Mouse (Mus musculus) forebrain, embryonic 12.5 days (tissue): ENCODE data around the gene Noa1. TPM values are rescaled to one million over a fixed set of nuclear protein-coding genes. Genes with fewer than 3 reads are reported as not detected.

ENCODE experiments used
- ATAC-seq: fragments of 200-750 bp; cut with Nextera tagmentation; 2 replicates; pipeline ENCODE4 v1.8.0; 2017; ENCODE audit warnings: moderate TSS enrichment; ENCODE audit not compliant: low FRiP score
- H3K27ac ChIP-seq: fragments of 300-500 bp; sonication (generic); 2 replicates; pipeline ENCODE4 v1.5.1; 2016; ENCODE audit warnings: mild to moderate bottlenecking
- H3K27me3 ChIP-seq: fragments of 300-500 bp; sonication (generic); 2 replicates; pipeline ENCODE4 v1.6.1; 2016; ENCODE audit warnings: mild to moderate bottlenecking
- H3K36me3 ChIP-seq: fragments of 300-500 bp; sonication (generic); replicated peaks from 2 replicates; pipeline ENCODE4 v1.6.1; 2016; ENCODE audit warnings: mild to moderate bottlenecking
- H3K4me1 ChIP-seq: fragments of 300-500 bp; sonication (generic); 2 replicates; pipeline ENCODE4 v1.6.1; 2016
- H3K4me2 ChIP-seq: fragments of 300-500 bp; sonication (generic); 2 replicates; pipeline ENCODE4 v1.6.1; 2016; ENCODE audit warnings: mild to moderate bottlenecking, moderate library complexity
- H3K4me3 ChIP-seq: fragments of 300-500 bp; sonication (generic); replicated peaks from 2 replicates; pipeline ENCODE4 v1.5.1; 2016; ENCODE audit warnings: mild to moderate bottlenecking
- H3K9ac ChIP-seq: fragments of 300-500 bp; sonication (generic); 2 replicates; pipeline ENCODE4 v1.6.1; 2016; ENCODE audit warnings: mild to moderate bottlenecking
- H3K9me3 ChIP-seq: fragments of 300-500 bp; sonication (generic); 2 replicates; pipeline ENCODE4 v1.6.1; 2016
- WGBS: fragments of 180-500 bp; shearing (Covaris S2); methylation state at CpG from one replicate; pipeline ENCODE4 v1.1.7; 2016; 5-methylcytosine and 5-hydroxymethylcytosine counted together
- polyA plus RNA-seq: library from polyadenylated mRNA; unstranded; fragments of >200 nt; fragmentation: Nextera tagmentation; extraction: Ambion mirVana; gene quantifications from 2 replicates; pipeline ENCODE4 v1.2.1, GENCODE M21; 2016

Noa1 gene
- polyA plus RNA-seq: 36.3 and 37.5 TPM in 2 replicates

- peak; percentile 96 for ATAC-seq
- 0% methylated on average over 85 of the region's 85 CpGs for WGBS
- Histone ChIP-seq H3K9ac (peak within 1 kb of the TSS; percentile 84), H3K9me3 (no peaks in the 10 kb centered on the region), H3K4me2 (peak within 1 kb of the TSS; percentile 99), H3K4me1 (peaks cover 34% of the 10 kb centered on the region), H3K4me3 (peak within 1 kb of the TSS; percentile 95), H3K27me3 (no peaks in the 10 kb centered on the region), H3K27ac (peak within 1 kb of the TSS; percentile 90), H3K36me3 (peaks cover 44% of the 10 kb centered on the region)
Measured at GRCm38 (mm10) chr5:77309924-77310772, at the start of gene Noa1, which contains the start of gene Polr2b. Gene Noa1, minus strand, starts transcription at chr5:77310084. Gene Polr2b, plus strand, starts transcription at chr5:77310147.

- H3K4me1 ChIP-seq: peaks cover 12% of the 10 kb centered on the region
- peak overlapping the region; percentile 30 for H3K9ac ChIP-seq
- peaks cover 16% of the 10 kb centered on the region; the same call in 1 of the 2 replicates for H3K27me3 ChIP-seq
- no peaks in the 10 kb centered on the region for H3K9me3 ChIP-seq
- WGBS: 5% methylated on average over 10 of the region's 10 CpGs
- no peaks in the 10 kb centered on the region for H3K36me3 ChIP-seq
- ATAC-seq: peak; percentile 51; the same call in 1 of the 2 replicates
- peak overlapping the region; percentile 50 for H3K4me2 ChIP-seq
- no peak overlapping the region for H3K27ac ChIP-seq
- H3K4me3 ChIP-seq: peak overlapping the region; percentile 28
Measured at GRCm38 (mm10) chr5:77358347-77358746, 48.5 kb upstream of the Noa1 start.

- Histone ChIP-seq H3K9ac (peak overlapping the region; percentile 30; the same call in 1 of the 2 replicates), H3K36me3 (no peaks in the 10 kb centered on the region), H3K4me2 (peak overlapping the region; percentile 50), H3K27ac (no peak overlapping the region), H3K4me1 (peaks cover 12% of the 10 kb centered on the region), H3K4me3 (peak overlapping the region; percentile 28), H3K27me3 (peaks cover 16% of the 10 kb centered on the region; the same call in 1 of the 2 replicates), H3K9me3 (no peaks in the 10 kb centered on the region)
- 17% methylated on average over 22 of the region's 22 CpGs for WGBS
- ATAC-seq: peak; percentile 69
Measured at GRCm38 (mm10) chr5:77357405-77358149, 47.7 kb upstream of the Noa1 start.

GRCm38 (mm10) chr5:77355307-77356265, 45.7 kb upstream of the Noa1 start:
- H3K27me3 ChIP-seq: peaks cover 16% of the 10 kb centered on the region; the same call in 1 of the 2 replicates
- H3K9ac ChIP-seq: no peak overlapping the region
- H3K4me1 ChIP-seq: peaks cover 12% of the 10 kb centered on the region
- peaks cover 1% of the 10 kb centered on the region; the same call in 1 of the 2 replicates for H3K36me3 ChIP-seq
- no peaks in the 10 kb centered on the region for H3K9me3 ChIP-seq
- no peak overlapping the region for H3K4me3 ChIP-seq
- ATAC-seq: no peak
- WGBS: 82% methylated on average over 19 of the region's 19 CpGs
- H3K4me2 ChIP-seq: no peak overlapping the region
- H3K27ac ChIP-seq: no peak overlapping the region

- H3K4me2 ChIP-seq: peak overlapping the region; percentile 42
- peaks cover 16% of the 10 kb centered on the region; the same call in 1 of the 2 replicates for H3K27me3 ChIP-seq
- 10% methylated on average over 16 of the region's 16 CpGs for WGBS
- peaks cover 12% of the 10 kb centered on the region for H3K36me3 ChIP-seq
- ATAC-seq: peak; percentile 81
- H3K9ac ChIP-seq: no peak overlapping the region
- H3K4me1 ChIP-seq: peaks cover 12% of the 10 kb centered on the region
- no peaks in the 10 kb centered on the region for H3K9me3 ChIP-seq
- peak overlapping the region; percentile 13 for H3K4me3 ChIP-seq
- no peak overlapping the region for H3K27ac ChIP-seq
Measured at GRCm38 (mm10) chr5:77354361-77354787, 44.5 kb upstream of the Noa1 start.

GRCm38 (mm10) chr5:77351691-77352090, 41.8 kb upstream of the Noa1 start:
- Histone ChIP-seq H3K27ac (no peak overlapping the region), H3K4me2 (no peak overlapping the region), H3K9ac (no peak overlapping the region), H3K27me3 (peaks cover 13% of the 10 kb centered on the region; the same call in 1 of the 2 replicates), H3K4me1 (peaks cover 3% of the 10 kb centered on the region; the same call in 1 of the 2 replicates), H3K4me3 (no peak overlapping the region), H3K36me3 (peaks cover 38% of the 10 kb centered on the region), H3K9me3 (no peaks in the 10 kb centered on the region)
- ATAC-seq: no peak
- WGBS: 75% methylated on average over 9 of the region's 9 CpGs

- no peak overlapping the region for H3K9ac ChIP-seq
- H3K4me1 ChIP-seq: peaks cover 3% of the 10 kb centered on the region; the same call in 1 of the 2 replicates
- H3K27ac ChIP-seq: no peak overlapping the region
- WGBS: 93% methylated on average over 15 of the region's 15 CpGs
- ATAC-seq: no peak
- H3K36me3 ChIP-seq: peaks cover 51% of the 10 kb centered on the region
- H3K27me3 ChIP-seq: peaks cover 3% of the 10 kb centered on the region; the same call in 1 of the 2 replicates
- no peak overlapping the region for H3K4me3 ChIP-seq
- no peak overlapping the region for H3K4me2 ChIP-seq
- no peaks in the 10 kb centered on the region for H3K9me3 ChIP-seq
Measured at GRCm38 (mm10) chr5:77349971-77350658, 40.2 kb upstream of the Noa1 start.

- WGBS: 97% methylated on average over 8 of the region's 8 CpGs
Measured at GRCm38 (mm10) chr5:77348901-77349300, 39.0 kb upstream of the Noa1 start.

GRCm38 (mm10) chr5:77340033-77340432, 30.1 kb upstream of the Noa1 start:
- no peaks in the 10 kb centered on the region for H3K4me1 ChIP-seq
- no peaks in the 10 kb centered on the region for H3K27me3 ChIP-seq
- no peak for ATAC-seq
- H3K9me3 ChIP-seq: no peaks in the 10 kb centered on the region
- 92% methylated on average over 4 of the region's 4 CpGs for WGBS
- H3K36me3 ChIP-seq: peaks cover 95% of the 10 kb centered on the region
- H3K4me2 ChIP-seq: no peak overlapping the region
- no peak overlapping the region for H3K27ac ChIP-seq
- no peak overlapping the region for H3K9ac ChIP-seq
- H3K4me3 ChIP-seq: no peak overlapping the region

More at GRCm38 (mm10) chr5:77348901-77349300, 39.0 kb upstream of the Noa1 start:
- no peak for ATAC-seq
- Histone ChIP-seq H3K4me2 (no peak overlapping the region), H3K4me3 (no peak overlapping the region), H3K27me3 (no peaks in the 10 kb centered on the region), H3K4me1 (no peaks in the 10 kb centered on the region), H3K9me3 (no peaks in the 10 kb centered on the region), H3K36me3 (peaks cover 62% of the 10 kb centered on the region), H3K9ac (no peak overlapping the region), H3K27ac (no peak overlapping the region)

- H3K36me3 ChIP-seq: peaks cover 84% of the 10 kb centered on the region
- H3K4me3 ChIP-seq: no peak overlapping the region
- H3K9me3 ChIP-seq: no peaks in the 10 kb centered on the region
- H3K4me2 ChIP-seq: no peak overlapping the region
- H3K27ac ChIP-seq: no peak overlapping the region
- no peaks in the 10 kb centered on the region for H3K4me1 ChIP-seq
- WGBS: 86% methylated on average over 5 of the region's 5 CpGs
- no peak for ATAC-seq
- no peaks in the 10 kb centered on the region for H3K27me3 ChIP-seq
- no peak overlapping the region for H3K9ac ChIP-seq
Measured at GRCm38 (mm10) chr5:77330154-77330553, 20.3 kb upstream of the Noa1 start.

GRCm38 (mm10) chr5:77324936-77325335, 15.1 kb upstream of the Noa1 start:
- peaks cover 88% of the 10 kb centered on the region for H3K36me3 ChIP-seq
- no peaks in the 10 kb centered on the region for H3K27me3 ChIP-seq
- 82% methylated on average over 1 of the region's 1 CpGs for WGBS
- no peak overlapping the region for H3K4me2 ChIP-seq
- H3K9me3 ChIP-seq: no peaks in the 10 kb centered on the region
- ATAC-seq: no peak
- no peak overlapping the region for H3K27ac ChIP-seq
- no peaks in the 10 kb centered on the region for H3K4me1 ChIP-seq
- H3K9ac ChIP-seq: no peak overlapping the region
- H3K4me3 ChIP-seq: no peak overlapping the region
